Comparison of ENCODE assay signal across 28 mouse cellular contexts in the genomic region with DNA sequence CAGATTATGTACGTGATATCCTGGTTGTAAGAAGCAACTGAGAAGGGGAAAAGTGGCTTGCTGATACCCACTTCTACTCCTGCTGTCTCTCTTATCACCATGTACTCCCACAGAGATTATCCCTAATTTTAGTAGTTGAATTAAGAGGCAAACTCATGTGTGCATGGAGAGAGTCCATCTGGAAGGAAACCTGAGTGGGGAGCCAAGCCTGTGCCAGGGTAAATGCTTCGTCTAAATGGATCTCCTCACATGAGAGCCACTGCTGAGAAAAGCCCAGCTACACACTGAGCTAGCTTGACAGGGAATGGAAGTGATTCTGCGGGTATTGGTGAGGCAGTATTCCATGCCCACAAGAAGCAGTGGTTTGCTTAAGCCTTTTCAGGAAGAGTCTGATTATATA.
A peak's percentile ranks its signal among the peaks of the same experiment; 100 is the strongest.
DNase-seq lines count a peak whose midpoint lies in the region; ATAC-seq and TF ChIP-seq lines count a peak whose summit lies in the region.
"Had no signal": no experiment of that assay in that cellular context is flagged by ENCODE, and none has a peak within 500 bp of the region (broad histone marks: within the 10 kb centered on the region; RNA-seq: fewer than 3 reads in every experiment).

No protein-coding gene starts in this region.

- no peak overlapping the region for H3K4me2 ChIP-seq in forebrain, postnatal 0 days (ENCODE audit: low read depth)
- no peak overlapping the region for H3K4me2 ChIP-seq in forebrain, embryonic 14.5 days (ENCODE audit: low read length)
- no peak overlapping the region for H3K4me2 ChIP-seq in hindbrain, postnatal 0 days (ENCODE audit: low read depth, low read length)
- no peak overlapping the region for H3K4me2 ChIP-seq in hindbrain, embryonic 12.5 days (replicated peaks)
- H3K4me2 ChIP-seq: embryonic facial prominence, embryonic 12.5 days; heart, embryonic 12.5 days; limb, embryonic 13.5 days; liver, embryonic 11.5 days; lung, embryonic 15.5 days; neural tube, embryonic 12.5 days had no signal

- WGBS in forebrain, postnatal 0 days, result 48% methylated on average over 3 of the region's 3 CpGs
- 65% methylated on average over 3 of the region's 3 CpGs for WGBS in forebrain, embryonic 14.5 days
- WGBS in hindbrain, postnatal 0 days, result 53% methylated on average over 3 of the region's 3 CpGs
- 78% methylated on average over 3 of the region's 3 CpGs for whole genome bisulfite sequencing in hindbrain, embryonic 12.5 days

- no peak for TF ChIP-seq CTCF in forebrain, postnatal 0 days (IDR thresholded peaks at IDR 0.05; ENCODE audit: low read depth)
- no peak for TF ChIP-seq CTCF in hindbrain, postnatal 0 days (IDR thresholded peaks at IDR 0.05; ENCODE audit: low read depth)
- TF ChIP-seq CTCF in brain, embryonic 14.5 days (IDR thresholded peaks at IDR 0.05; ENCODE audit: borderline replicate concordance, extremely low read depth, insufficient read depth, insufficient read length), result no peak

- DNase-seq in forebrain, postnatal 0 days, result peak; percentile 9
- DNase-seq in forebrain, embryonic 14.5 days (ENCODE audit: low spot score), result no peak
- peak; percentile 47 for DNase-seq in hindbrain, postnatal 0 days (ENCODE audit: low spot score)
- DNase-seq in brain, adult 2 months (ENCODE audit: low read depth, low spot score), result peak; percentile 20
- DNase-seq in brain, embryonic 14.5 days (ENCODE audit: low read depth), result peak; percentile 29
- DNase-seq: adrenal gland, adult 2 months; adrenal gland, postnatal 36 days; B cell, adult 2 months; cerebellum, adult 18-20 months; cerebellum, postnatal 36 days; embryo, embryonic 11 days; gastrocnemius, postnatal 25 days; kidney, adult 9 months; kidney, postnatal 10 days; layer of hippocampus, postnatal 36 days; right cerebral cortex, adult 18-20 months had no signal

- no peak; the same call in 1 of the 2 replicates for ATAC-seq in forebrain, postnatal 0 days
- ATAC-seq in forebrain, embryonic 14.5 days, result no peak
- ATAC-seq in hindbrain, postnatal 0 days, result peak; percentile 61; the same call in 1 of the 2 replicates
- ATAC-seq in hindbrain, embryonic 12.5 days (ENCODE audit: low FRiP score), result no peak
- ATAC-seq: intestine, postnatal 0 days; midbrain, embryonic 16.5 days had no signal

- TF ChIP-seq POLR2A in brain, embryonic 14.5 days (IDR thresholded peaks at IDR 0.05; ENCODE audit: borderline replicate concordance, extremely low read depth, insufficient read depth, insufficient read length, poor library complexity, severe bottlenecking), result no peak

- no peaks in the 10 kb centered on the region for H3K27me3 ChIP-seq in forebrain, postnatal 0 days (ENCODE audit: insufficient read depth, low read length)
- no peaks in the 10 kb centered on the region for H3K27me3 ChIP-seq in forebrain, embryonic 14.5 days (replicated peaks; ENCODE audit: control insufficient read depth, insufficient read depth, low read length)
- no peaks in the 10 kb centered on the region for H3K27me3 ChIP-seq in hindbrain, postnatal 0 days (ENCODE audit: insufficient read depth, low read length)
- no peaks in the 10 kb centered on the region for H3K27me3 ChIP-seq in hindbrain, embryonic 12.5 days
- H3K27me3 ChIP-seq: embryonic facial prominence, embryonic 12.5 days; heart, embryonic 12.5 days; limb, embryonic 13.5 days; lung, embryonic 15.5 days; neural tube, embryonic 12.5 days had no signal

- no peaks in the 10 kb centered on the region for H3K36me3 ChIP-seq in forebrain, postnatal 0 days (ENCODE audit: insufficient read depth)
- no peaks in the 10 kb centered on the region for H3K36me3 ChIP-seq in forebrain, embryonic 14.5 days (ENCODE audit: control insufficient read depth, insufficient read depth, low read length)
- no peaks in the 10 kb centered on the region for H3K36me3 ChIP-seq in hindbrain, postnatal 0 days (ENCODE audit: insufficient read depth, low read length)
- H3K36me3 ChIP-seq in hindbrain, embryonic 12.5 days, result no peaks in the 10 kb centered on the region
- H3K36me3 ChIP-seq: embryonic facial prominence, embryonic 12.5 days; heart, embryonic 12.5 days; hindbrain, embryonic 10.5 days; limb, embryonic 13.5 days; lung, embryonic 15.5 days; midbrain, embryonic 10.5 days; neural tube, embryonic 12.5 days had no signal

- H3K9ac ChIP-seq in forebrain, postnatal 0 days, result no peak overlapping the region
- no peak overlapping the region for H3K9ac ChIP-seq in forebrain, embryonic 14.5 days (ENCODE audit: low read length)
- no peak overlapping the region for H3K9ac ChIP-seq in hindbrain, postnatal 0 days (replicated peaks; ENCODE audit: low read length)
- H3K9ac ChIP-seq in hindbrain, embryonic 12.5 days, result no peak overlapping the region
- H3K9ac ChIP-seq: embryonic facial prominence, embryonic 12.5 days; heart, embryonic 12.5 days; limb, embryonic 13.5 days; lung, embryonic 15.5 days; neural tube, embryonic 12.5 days had no signal

- no peak overlapping the region for H3K27ac ChIP-seq in forebrain, postnatal 0 days (ENCODE audit: low read depth, low read length)
- no peak overlapping the region for H3K27ac ChIP-seq in forebrain, embryonic 14.5 days (ENCODE audit: low read depth, low read length)
- H3K27ac ChIP-seq in hindbrain, postnatal 0 days, result no peak overlapping the region
- no peak overlapping the region for H3K27ac ChIP-seq in hindbrain, embryonic 12.5 days
- H3K27ac ChIP-seq: embryonic facial prominence, embryonic 12.5 days; hindbrain, embryonic 10.5 days; limb, embryonic 13.5 days; lung, embryonic 15.5 days; midbrain, embryonic 10.5 days; neural tube, embryonic 12.5 days had no signal

- no peaks in the 10 kb centered on the region for H3K9me3 ChIP-seq in forebrain, postnatal 0 days (ENCODE audit: low read length)
- H3K9me3 ChIP-seq in forebrain, embryonic 14.5 days (replicated peaks; ENCODE audit: control insufficient read depth, low read length), result no peaks in the 10 kb centered on the region
- H3K9me3 ChIP-seq in hindbrain, postnatal 0 days (ENCODE audit: low read length), result no peaks in the 10 kb centered on the region
- no peaks in the 10 kb centered on the region for H3K9me3 ChIP-seq in hindbrain, embryonic 12.5 days (replicated peaks)
- H3K9me3 ChIP-seq: embryonic facial prominence, embryonic 12.5 days; hindbrain, embryonic 10.5 days; limb, embryonic 13.5 days; lung, embryonic 15.5 days; midbrain, embryonic 10.5 days; neural tube, embryonic 12.5 days had no signal

- H3K4me3 ChIP-seq in forebrain, postnatal 0 days (ENCODE audit: low read depth, low read length), result no peak overlapping the region
- H3K4me3 ChIP-seq in forebrain, embryonic 14.5 days (ENCODE audit: low read depth, low read length), result no peak overlapping the region
- H3K4me3 ChIP-seq in hindbrain, postnatal 0 days (ENCODE audit: low read length), result no peak overlapping the region
- no peak overlapping the region for H3K4me3 ChIP-seq in hindbrain, embryonic 12.5 days
- H3K4me3 ChIP-seq: embryonic facial prominence, embryonic 12.5 days; heart, embryonic 12.5 days; hindbrain, embryonic 10.5 days; limb, embryonic 13.5 days; lung, embryonic 15.5 days; midbrain, embryonic 10.5 days; myocyte; neural tube, embryonic 12.5 days had no signal

- no peaks in the 10 kb centered on the region for H3K4me1 ChIP-seq in forebrain, postnatal 0 days (ENCODE audit: insufficient read depth)
- H3K4me1 ChIP-seq in forebrain, embryonic 14.5 days (ENCODE audit: control insufficient read depth, insufficient read depth, low read length), result no peaks in the 10 kb centered on the region
- H3K4me1 ChIP-seq in hindbrain, postnatal 0 days (ENCODE audit: insufficient read depth, low read length), result no peaks in the 10 kb centered on the region
- no peaks in the 10 kb centered on the region for H3K4me1 ChIP-seq in hindbrain, embryonic 12.5 days
- H3K4me1 ChIP-seq: embryonic facial prominence, embryonic 12.5 days; heart, embryonic 12.5 days; hindbrain, embryonic 10.5 days; limb, embryonic 13.5 days; lung, embryonic 15.5 days; midbrain, embryonic 10.5 days; neural tube, embryonic 12.5 days had no signal
